In the genomic region with DNA sequence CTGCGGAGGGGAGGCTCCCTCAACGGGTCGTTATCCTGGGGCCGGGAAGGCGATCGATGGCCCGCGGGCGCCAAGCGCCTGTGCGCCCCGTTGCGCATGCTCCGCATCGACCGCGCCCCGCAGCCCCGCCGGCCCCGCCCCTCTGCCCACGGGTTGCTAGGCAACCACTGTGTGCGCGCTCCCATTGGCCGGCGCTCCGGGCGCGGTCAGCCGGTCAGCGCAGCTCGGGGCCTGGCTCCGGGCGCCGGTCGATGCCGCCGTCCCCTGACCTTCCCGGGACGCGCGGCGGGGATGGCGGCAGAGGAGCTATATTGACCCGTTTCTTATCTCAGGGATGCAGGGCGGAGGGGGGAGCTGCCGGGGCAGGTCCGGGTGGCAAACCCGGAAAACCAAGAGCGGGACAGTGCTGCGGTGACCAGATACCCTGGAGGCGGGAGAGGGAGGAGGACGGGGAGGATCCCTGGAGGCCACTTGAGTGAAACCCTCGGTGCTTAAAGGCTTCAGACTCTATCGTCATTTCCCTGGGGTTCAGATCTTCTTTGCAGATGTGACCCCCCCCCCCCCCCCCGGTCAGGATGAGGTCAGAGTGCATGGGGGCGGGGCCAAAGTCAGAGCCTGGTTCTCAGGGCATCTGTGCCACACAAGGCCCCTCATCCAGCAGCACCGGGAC, we compare ENCODE assay signal across 8 mouse cellular contexts. TPM values are rescaled to one million over a fixed set of nuclear protein-coding genes. Genes with fewer than 3 reads are reported as not detected.
DNase-seq lines count a peak whose midpoint lies in the region; ATAC-seq lines count a peak whose summit lies in the region.

No protein-coding gene starts in this region.

- DNase-seq in adrenal gland, adult (ENCODE audit: inconsistent age in 2 of 2, low spot score in 1 of 2) = peak; percentile 91 to 96
- DNase-seq in embryo, embryonic 10 days (ENCODE audit: low spot score) = peak; percentile 92
- DNase-seq in gastrocnemius, postnatal 10 days = peak; percentile 92
- DNase-seq in left cerebral cortex, adult 9 months (ENCODE audit: low spot score in 2 of 2) = peak; percentile 26 to 87
- DNase-seq in right cerebral cortex, postnatal 10 days (ENCODE audit: low spot score in 2 of 2) = peak; percentile 92 to 93
- DNase-seq in urinary bladder, postnatal 14 days (ENCODE audit: low spot score) = peak; percentile 89

- peak; percentile 78 for ATAC-seq in inflammation-experienced regulatory T-cells, adult 6 months

- H3K4me3 ChIP-seq in megakaryocyte, embryonic 14.5 days (replicated peaks) = peak overlapping the region; percentile 90

- H3K4me1 ChIP-seq in megakaryocyte, embryonic 14.5 days = peaks cover 20% of the 10 kb centered on the region

- H3K9me3 ChIP-seq in megakaryocyte, embryonic 14.5 days = no peaks in the 10 kb centered on the region

- H3K27me3 ChIP-seq in megakaryocyte, embryonic 14.5 days (replicated peaks) = peaks cover 72% of the 10 kb centered on the region

- H3K36me3 ChIP-seq in megakaryocyte, embryonic 14.5 days (replicated peaks; ENCODE audit: low read length) = no peaks in the 10 kb centered on the region

RNA-seq across cellular contexts. Expression of a gene that starts 19.2 kb away (rescaled TPM):
- total RNA-seq in gastrocnemius, postnatal 10 days (2021) = not detected
- not detected for polyA plus RNA-seq in inflammation-experienced regulatory T-cells, adult 6 months (2017; shearing (Covaris generic))
- polyA plus RNA-seq in megakaryocyte, embryonic 14.5 days (2012; ENCODE audit: insufficient read depth, low replicate concordance) = not detected in 2 replicates

RNA-seq across cellular contexts. Expression of a gene that starts 42.0 kb away (rescaled TPM):
- 10 to 100 TPM; 33.0 to 43.2 TPM for total RNA-seq in gastrocnemius, postnatal 10 days (2021)
- 1 to 10 TPM; 6.7 to 8.2 (median 7.9) TPM for polyA plus RNA-seq in inflammation-experienced regulatory T-cells, adult 6 months (2017; shearing (Covaris generic))
- polyA plus RNA-seq in megakaryocyte, embryonic 14.5 days (2012; ENCODE audit: insufficient read depth, low replicate concordance) = 168 and 304 TPM in 2 replicates

Comparison
In these comparisons a context has a peak if more than half of its experiments do, and no peak if none do; other contexts are left out.
1. Peak in every context shown above with its lines: DNase-seq, ATAC-seq and H3K4me3 ChIP-seq.
2. RNA of a gene that starts 42.0 kb away (polyA plus RNA-seq): 168 to 304 TPM in megakaryocyte, embryonic 14.5 days; 6.7 to 8.2 TPM in inflammation-experienced regulatory T-cells, adult 6 months; every median in the first group is over 10 times any median in the second.